Comparison of ENCODE assay signal across 8 mouse cellular contexts in genomic region chr19:53892061-53892460, GRCm38 (mm10). TPM values are rescaled to one million over a fixed set of nuclear protein-coding genes. Genes with fewer than 3 reads are reported as not detected.
DNase-seq lines count a peak whose midpoint lies in the region; ATAC-seq and TF ChIP-seq lines count a peak whose summit lies in the region.

Gene Pdcd4 (plus strand): TSS chr19:53892231.

- peaks cover 83% of the 10 kb centered on the region for H3K4me1 ChIP-seq in G1E (ENCODE audit: insufficient read depth, low read depth, low read length)
- peaks cover 16% of the 10 kb centered on the region for H3K4me1 ChIP-seq in forebrain, embryonic 10.5 days
- H3K4me1 ChIP-seq in midbrain, embryonic 13.5 days (replicated peaks), result 0 out of 2 replicates have a peak, but pooled peaks cover 5% of the 10 kb centered on the region

- WGBS in forebrain, embryonic 10.5 days, result 59% methylated on average over 3 of the region's 3 CpGs
- WGBS in midbrain, embryonic 13.5 days, result 64% methylated on average over 3 of the region's 3 CpGs

- H3K27ac ChIP-seq in forebrain, embryonic 10.5 days, result peak within 1 kb of the TSS; percentile 11; the same call in 1 of the 2 replicates
- no peak within 1 kb of the TSS for H3K27ac ChIP-seq in midbrain, embryonic 13.5 days

- ATAC-seq in G1E (ENCODE audit: extremely low read depth, insufficient number of reproducible peaks, low FRiP score, poor library complexity, severe bottlenecking), result no peak
- no peak for ATAC-seq in midbrain, embryonic 13.5 days
- ATAC-seq in cerebellum, adult (ENCODE audit: insufficient number of reproducible peaks, low FRiP score, low TSS enrichment), result no peak

- TF ChIP-seq CTCF in G1E (IDR thresholded peaks at IDR 0.05; ENCODE audit: low read depth, low read length), result no peak

- intact Hi-C loops in heart, postnatal 10 days (cut with DNase I), result no loop called here
- intact Hi-C loops in left cerebral cortex, postnatal 14 days (cut with DNase I), result no loop called here

- no peak within 1 kb of the TSS for H3K4me2 ChIP-seq in midbrain, embryonic 13.5 days (replicated peaks)

- H3K27me3 ChIP-seq in G1E (ENCODE audit: insufficient read depth, low read length), result no peaks in the 10 kb centered on the region
- no peaks in the 10 kb centered on the region for H3K27me3 ChIP-seq in forebrain, embryonic 10.5 days (ENCODE audit: poor library complexity, severe bottlenecking)
- no peaks in the 10 kb centered on the region; the same call in 1 of the 2 replicates for H3K27me3 ChIP-seq in midbrain, embryonic 13.5 days

- DNase-seq in CD4-positive, CD25-positive, alpha-beta regulatory T cell, adult 2 months (ENCODE audit: low read depth, low spot score), result peak; percentile 60
- DNase-seq in G1E (ENCODE audit: low spot score), result no peak
- no peak for DNase-seq in forebrain, embryonic 10.5 days (ENCODE audit: extremely low spot score, low spot score)
- DNase-seq in heart, postnatal 10 days, result peak; percentile 49 to 59
- no peak for DNase-seq in left cerebral cortex, postnatal 14 days (ENCODE audit: low spot score in 2 of 2)
- DNase-seq in cerebellum, postnatal 10 days, result no peak

- no peaks in the 10 kb centered on the region for H3K9me3 ChIP-seq in G1E (replicated peaks)
- H3K9me3 ChIP-seq in forebrain, embryonic 10.5 days, result no peaks in the 10 kb centered on the region
- no peaks in the 10 kb centered on the region for H3K9me3 ChIP-seq in midbrain, embryonic 13.5 days

- no peaks in the 10 kb centered on the region for H3K36me3 ChIP-seq in G1E (replicated peaks)
- H3K36me3 ChIP-seq in forebrain, embryonic 10.5 days (replicated peaks), result no peaks in the 10 kb centered on the region
- H3K36me3 ChIP-seq in midbrain, embryonic 13.5 days, result no peaks in the 10 kb centered on the region

- H3K4me3 ChIP-seq in G1E (ENCODE audit: low read depth, low read length), result peak within 1 kb of the TSS; percentile 40; the same call in 1 of the 2 replicates
- no peak within 1 kb of the TSS for H3K4me3 ChIP-seq in forebrain, embryonic 10.5 days
- no peak within 1 kb of the TSS for H3K4me3 ChIP-seq in midbrain, embryonic 13.5 days (replicated peaks)

- H3K9ac ChIP-seq in midbrain, embryonic 13.5 days (replicated peaks), result no peak within 1 kb of the TSS

RNA-seq across cellular contexts. Expression of gene Pdcd4, which starts in this region (rescaled TPM):
- total RNA-seq in G1E (2014; fragmentation: Nextera tagmentation) (216 and 255 TPM in 2 replicates), G1E (2017) (176 and 270 TPM in 2 replicates)
- polyA plus RNA-seq in G1E (2012), result 71.6 and 93.3 TPM in 2 replicates
- polyA plus RNA-seq in forebrain, embryonic 10.5 days (2016; fragmentation: Nextera tagmentation; extraction: Ambion mirVana), result 46.7 and 47.0 TPM in 2 replicates
- total RNA-seq in heart, postnatal 10 days (2021), result 10 to 100 TPM; 30.2 to 31.0 TPM
- 100 to 1,000 TPM; 102 to 105 TPM for total RNA-seq in left cerebral cortex, postnatal 14 days (2021)
- polyA plus RNA-seq in midbrain, embryonic 13.5 days (2015; fragmentation: Nextera tagmentation; extraction: Ambion mirVana), result 84.7 and 85.6 TPM in 2 replicates

Comparison
In these comparisons a context has a peak if more than half of its experiments do, and no peak if none do; other contexts are left out.
1. DNase-seq: peak in CD4-positive, CD25-positive, alpha-beta regulatory T cell, adult 2 months (single experiment) and heart, postnatal 10 days (2 of 2); none in G1E (single experiment), forebrain, embryonic 10.5 days (single experiment), left cerebral cortex, postnatal 14 days (0 of 2) and cerebellum, postnatal 10 days (0 of 2).